Comparison of ENCODE assay signal across 9 mouse cellular contexts in genomic region chr11:85838424-85839257, GRCm38 (mm10). TPM values are rescaled to one million over a fixed set of nuclear protein-coding genes. Genes with fewer than 3 reads are reported as not detected.
DNase-seq lines count a peak whose midpoint lies in the region; ATAC-seq lines count a peak whose summit lies in the region.
"Had no signal": no experiment of that assay in that cellular context is flagged by ENCODE, and none has a peak within 500 bp of the region (broad histone marks: within the 10 kb centered on the region; RNA-seq: fewer than 3 reads in every experiment).

No protein-coding gene starts in this region.

- peak overlapping the region; percentile 64 for H3K4me3 ChIP-seq in lung, embryonic 15.5 days
- peak overlapping the region; percentile 63 for H3K4me3 ChIP-seq in intestine, embryonic 14.5 days (ENCODE audit: low read depth, low read length)

- 13% methylated on average over 19 of the region's 20 CpGs for WGBS in lung, embryonic 15.5 days
- 30% methylated on average over 20 of the region's 20 CpGs for WGBS in intestine, embryonic 14.5 days

- no peaks in the 10 kb centered on the region for H3K9me3 ChIP-seq in lung, embryonic 15.5 days
- no peaks in the 10 kb centered on the region for H3K9me3 ChIP-seq in intestine, embryonic 14.5 days (ENCODE audit: control insufficient read depth, low read length)

- H3K4me2 ChIP-seq in lung, embryonic 15.5 days, result peak overlapping the region; percentile 87
- H3K4me2 ChIP-seq in intestine, embryonic 14.5 days (ENCODE audit: low read length), result peak overlapping the region; percentile 84

- peak overlapping the region; percentile 74 for H3K9ac ChIP-seq in lung, embryonic 15.5 days
- H3K9ac ChIP-seq in intestine, embryonic 14.5 days (ENCODE audit: low read length), result peak overlapping the region; percentile 78

- ATAC-seq in lung, embryonic 15.5 days (ENCODE audit: borderline replicate concordance, extremely low read depth, low FRiP score, low TSS enrichment), result no peak
- no peak for ATAC-seq in intestine, embryonic 14.5 days (replicated peaks; ENCODE audit: low FRiP score, low TSS enrichment, low read depth)
- no peak for ATAC-seq in activated CD4-positive, CD25-positive, alpha-beta regulatory T cell, adult 4 months

- DNase-seq in adrenal gland, adult (ENCODE audit: inconsistent age in 2 of 2, low spot score in 1 of 2), result peak; percentile 42 to 76
- no peak for DNase-seq in adrenal gland, postnatal 10 days
- DNase-seq in lung, postnatal 4 days, result no peak
- no peak for DNase-seq in intestine, embryonic 14.5 days (ENCODE audit: low spot score)
- peak; percentile 49 for DNase-seq in retina, postnatal 1 day
- DNase-seq in cerebellum, postnatal 36 days, result no peak

- H3K27me3 ChIP-seq in lung, embryonic 15.5 days, result peaks cover 74% of the 10 kb centered on the region
- H3K27me3 ChIP-seq in intestine, embryonic 14.5 days (replicated peaks; ENCODE audit: control insufficient read depth, insufficient read depth, low read length), result peaks cover 86% of the 10 kb centered on the region

- H3K36me3 ChIP-seq in lung, embryonic 15.5 days, result no peaks in the 10 kb centered on the region
- H3K36me3 ChIP-seq in intestine, embryonic 14.5 days (ENCODE audit: control insufficient read depth, insufficient read depth, low read length), result no peaks in the 10 kb centered on the region

- H3K4me1 ChIP-seq in lung, embryonic 15.5 days, result peaks cover 35% of the 10 kb centered on the region
- H3K4me1 ChIP-seq in intestine, embryonic 14.5 days (replicated peaks; ENCODE audit: control insufficient read depth, insufficient read depth, low read length), result peaks cover 33% of the 10 kb centered on the region

- H3K27ac ChIP-seq in lung, embryonic 15.5 days, result peak overlapping the region; percentile 97
- H3K27ac ChIP-seq in intestine, embryonic 14.5 days (ENCODE audit: low read depth), result peak overlapping the region; percentile 67

RNA-seq across cellular contexts. Expression of gene Tbx2, which starts 6.3 kb away (rescaled TPM):
- 10 to 100 TPM; 27.5 to 31.5 TPM for total RNA-seq in adrenal gland, postnatal 10 days (2021)
- polyA plus RNA-seq in lung, embryonic 15.5 days (2015; fragmentation: Nextera tagmentation; extraction: Ambion mirVana), result 40.9 and 44.9 TPM in 2 replicates
- polyA plus RNA-seq in intestine, embryonic 14.5 days (2014; fragmentation: Nextera tagmentation; extraction: Ambion mirVana), result 7.2 and 7.7 TPM in 2 replicates
- polyA plus RNA-seq in activated CD4-positive, CD25-positive, alpha-beta regulatory T cell, adult 4 months (2017; shearing (Covaris generic)), result under 1 TPM in 1 of 2 experiments, not detected in 1; 0.13 TPM

RNA-seq across cellular contexts. Expression of gene Gm11444, which starts 11.5 kb away (rescaled TPM):
- total RNA-seq in adrenal gland, postnatal 10 days (2021), result not detected
- polyA plus RNA-seq in lung, embryonic 15.5 days (2015; fragmentation: Nextera tagmentation; extraction: Ambion mirVana), result 0.62 TPM in 1 of 2 replicates, not detected in the other
- polyA plus RNA-seq in intestine, embryonic 14.5 days (2014; fragmentation: Nextera tagmentation; extraction: Ambion mirVana), result not detected in 2 replicates
- polyA plus RNA-seq in activated CD4-positive, CD25-positive, alpha-beta regulatory T cell, adult 4 months (2017; shearing (Covaris generic)), result 1 to 10 TPM in 1 of 2 experiments, not detected in 1; 1.0 TPM
- total RNA-seq: adrenal gland, adult 18-20 months had no signal

RNA-seq across cellular contexts. Expression of gene Tbx4, which starts 47.6 kb away (rescaled TPM):
- total RNA-seq in adrenal gland, postnatal 10 days (2021), result under 1 TPM in 1 of 2 experiments, not detected in 1; 0.12 TPM
- polyA plus RNA-seq in lung, embryonic 15.5 days (2015; fragmentation: Nextera tagmentation; extraction: Ambion mirVana), result 78.8 and 81.3 TPM in 2 replicates
- not detected in 2 replicates for polyA plus RNA-seq in intestine, embryonic 14.5 days (2014; fragmentation: Nextera tagmentation; extraction: Ambion mirVana)
- polyA plus RNA-seq in activated CD4-positive, CD25-positive, alpha-beta regulatory T cell, adult 4 months (2017; shearing (Covaris generic)), result not detected
- total RNA-seq: adrenal gland, adult 18-20 months had no signal

Comparison
In these comparisons a context has a peak if more than half of its experiments do, and no peak if none do; other contexts are left out.
1. DNase-seq: peak in adrenal gland, adult (2 of 2) and retina, postnatal 1 day (single experiment); none in adrenal gland, postnatal 10 days (single experiment), lung, postnatal 4 days (0 of 2), intestine, embryonic 14.5 days (single experiment) and cerebellum, postnatal 36 days (0 of 2).
2. RNA of gene Tbx4, which starts 47.6 kb away (polyA plus RNA-seq): 78.8 to 81.3 TPM in lung, embryonic 15.5 days; not detected in intestine, embryonic 14.5 days and not detected in activated CD4-positive, CD25-positive, alpha-beta regulatory T cell, adult 4 months; every median in the first group is over 10 times any median in the second.